Mouse (Mus musculus): ENCODE results near the gene Gm21188. TPM values are rescaled to one million over a fixed set of nuclear protein-coding genes. Genes with fewer than 3 reads are reported as not detected.
"Not testable (repeated sequence)": the region's sequence is repeated elsewhere in the genome, so short reads cannot be mapped to it uniquely, and the experiment has no call there.

Gm21188 gene
- polyA plus RNA-seq, 1 experiment from 2014 or later, result not detected

GRCm38 (mm10) chr13:120063439-120064089 lies 11.6 kb upstream of the Gm21188 start:
- H3K36me3 ChIP-seq (ENCODE audit: control insufficient read depth, insufficient read depth, low read length); H3K4me2 ChIP-seq (replicated peaks; ENCODE audit: low read depth, low read length); H3K4me1 ChIP-seq (ENCODE audit: control insufficient read depth, insufficient read depth, low read length); H3K9ac ChIP-seq (replicated peaks; ENCODE audit: low read depth, low read length); H3K9me3 ChIP-seq (ENCODE audit: control insufficient read depth, low read depth, low read length); H3K27ac ChIP-seq (ENCODE audit: low read length); H3K4me3 ChIP-seq (ENCODE audit: low read depth, low read length); H3K27me3 ChIP-seq (ENCODE audit: control insufficient read depth, insufficient read depth, low read length): not testable (repeated sequence)
- peak; percentile 63; the same call in 1 of the 2 replicates for ATAC-seq (ENCODE audit: insufficient number of reproducible peaks, insufficient read depth, low FRiP score, low read depth)
- no CpG with 5 or more reads among the region's 22 CpGs for WGBS

GRCm38 (mm10) chr13:120062903-120063302 lies 10.9 kb upstream of the Gm21188 start:
- not testable (repeated sequence) for H3K9me3 ChIP-seq (ENCODE audit: control insufficient read depth, low read depth, low read length); H3K4me3 ChIP-seq (ENCODE audit: low read depth, low read length); H3K27me3 ChIP-seq (ENCODE audit: control insufficient read depth, insufficient read depth, low read length); H3K9ac ChIP-seq (replicated peaks; ENCODE audit: low read depth, low read length); H3K27ac ChIP-seq (ENCODE audit: low read length); H3K4me2 ChIP-seq (replicated peaks; ENCODE audit: low read depth, low read length); H3K4me1 ChIP-seq (ENCODE audit: control insufficient read depth, insufficient read depth, low read length); ATAC-seq (ENCODE audit: insufficient number of reproducible peaks, insufficient read depth, low FRiP score, low read depth); H3K36me3 ChIP-seq (ENCODE audit: control insufficient read depth, insufficient read depth, low read length)
- no CpG with 5 or more reads among the region's 4 CpGs for WGBS

- not testable (repeated sequence) for ATAC-seq (ENCODE audit: insufficient number of reproducible peaks, insufficient read depth, low FRiP score, low read depth); H3K9me3 ChIP-seq (ENCODE audit: control insufficient read depth, low read depth, low read length); H3K4me3 ChIP-seq (ENCODE audit: low read depth, low read length); H3K9ac ChIP-seq (replicated peaks; ENCODE audit: low read depth, low read length); H3K27me3 ChIP-seq (ENCODE audit: control insufficient read depth, insufficient read depth, low read length); H3K4me2 ChIP-seq (replicated peaks; ENCODE audit: low read depth, low read length); H3K4me1 ChIP-seq (ENCODE audit: control insufficient read depth, insufficient read depth, low read length); H3K36me3 ChIP-seq (ENCODE audit: control insufficient read depth, insufficient read depth, low read length); H3K27ac ChIP-seq (ENCODE audit: low read length)
- WGBS, result no CpG with 5 or more reads among the region's 5 CpGs
These were observed 3.4 kb downstream of the Gm21188 start for GRCm38 (mm10) chr13:120048608-120049007.

GRCm38 (mm10) chr13:120048186-120048585 lies 3.8 kb downstream of the Gm21188 start:
- not testable (repeated sequence) for H3K9me3 ChIP-seq (ENCODE audit: control insufficient read depth, low read depth, low read length); H3K4me3 ChIP-seq (ENCODE audit: low read depth, low read length); H3K4me1 ChIP-seq (ENCODE audit: control insufficient read depth, insufficient read depth, low read length); H3K4me2 ChIP-seq (replicated peaks; ENCODE audit: low read depth, low read length); H3K9ac ChIP-seq (replicated peaks; ENCODE audit: low read depth, low read length); ATAC-seq (ENCODE audit: insufficient number of reproducible peaks, insufficient read depth, low FRiP score, low read depth); H3K27me3 ChIP-seq (ENCODE audit: control insufficient read depth, insufficient read depth, low read length); H3K36me3 ChIP-seq (ENCODE audit: control insufficient read depth, insufficient read depth, low read length); H3K27ac ChIP-seq (ENCODE audit: low read length)
- WGBS, result no CpG with 5 or more reads among the region's 2 CpGs

- not testable (repeated sequence) for ATAC-seq (ENCODE audit: insufficient number of reproducible peaks, insufficient read depth, low FRiP score, low read depth); H3K36me3 ChIP-seq (ENCODE audit: control insufficient read depth, insufficient read depth, low read length); H3K4me1 ChIP-seq (ENCODE audit: control insufficient read depth, insufficient read depth, low read length); H3K27ac ChIP-seq (ENCODE audit: low read length); H3K4me2 ChIP-seq (replicated peaks; ENCODE audit: low read depth, low read length); H3K27me3 ChIP-seq (ENCODE audit: control insufficient read depth, insufficient read depth, low read length); H3K9me3 ChIP-seq (ENCODE audit: control insufficient read depth, low read depth, low read length); H3K9ac ChIP-seq (replicated peaks; ENCODE audit: low read depth, low read length); H3K4me3 ChIP-seq (ENCODE audit: low read depth, low read length)
- 2% methylated on average over 13 of the region's 40 CpGs for WGBS
These were observed 5.4 kb downstream of the Gm21188 start for GRCm38 (mm10) chr13:120046422-120047209.

- not testable (repeated sequence) for H3K36me3 ChIP-seq (ENCODE audit: control insufficient read depth, insufficient read depth, low read length); H3K4me1 ChIP-seq (ENCODE audit: control insufficient read depth, insufficient read depth, low read length); H3K9ac ChIP-seq (replicated peaks; ENCODE audit: low read depth, low read length); H3K4me3 ChIP-seq (ENCODE audit: low read depth, low read length); H3K9me3 ChIP-seq (ENCODE audit: control insufficient read depth, low read depth, low read length); H3K4me2 ChIP-seq (replicated peaks; ENCODE audit: low read depth, low read length); ATAC-seq (ENCODE audit: insufficient number of reproducible peaks, insufficient read depth, low FRiP score, low read depth); H3K27me3 ChIP-seq (ENCODE audit: control insufficient read depth, insufficient read depth, low read length); H3K27ac ChIP-seq (ENCODE audit: low read length)
- WGBS, result no CpG with 5 or more reads among the region's 1 CpGs
These were observed 10.8 kb downstream of the Gm21188 start for GRCm38 (mm10) chr13:120041145-120041544.

- not testable (repeated sequence) for H3K9me3 ChIP-seq (ENCODE audit: control insufficient read depth, low read depth, low read length); H3K36me3 ChIP-seq (ENCODE audit: control insufficient read depth, insufficient read depth, low read length); H3K4me1 ChIP-seq (ENCODE audit: control insufficient read depth, insufficient read depth, low read length); H3K4me2 ChIP-seq (replicated peaks; ENCODE audit: low read depth, low read length); H3K9ac ChIP-seq (replicated peaks; ENCODE audit: low read depth, low read length); H3K4me3 ChIP-seq (ENCODE audit: low read depth, low read length); H3K27ac ChIP-seq (ENCODE audit: low read length); ATAC-seq (ENCODE audit: insufficient number of reproducible peaks, insufficient read depth, low FRiP score, low read depth); H3K27me3 ChIP-seq (ENCODE audit: control insufficient read depth, insufficient read depth, low read length)
- 9% methylated on average over 6 of the region's 6 CpGs for WGBS
These were observed 14.1 kb downstream of the Gm21188 start for GRCm38 (mm10) chr13:120037881-120038280.

- not testable (repeated sequence) for H3K9ac ChIP-seq (replicated peaks; ENCODE audit: low read depth, low read length); H3K27ac ChIP-seq (ENCODE audit: low read length); H3K9me3 ChIP-seq (ENCODE audit: control insufficient read depth, low read depth, low read length); H3K4me2 ChIP-seq (replicated peaks; ENCODE audit: low read depth, low read length); H3K4me3 ChIP-seq (ENCODE audit: low read depth, low read length); H3K36me3 ChIP-seq (ENCODE audit: control insufficient read depth, insufficient read depth, low read length); ATAC-seq (ENCODE audit: insufficient number of reproducible peaks, insufficient read depth, low FRiP score, low read depth); H3K4me1 ChIP-seq (ENCODE audit: control insufficient read depth, insufficient read depth, low read length); H3K27me3 ChIP-seq (ENCODE audit: control insufficient read depth, insufficient read depth, low read length)
- WGBS, result 2% methylated on average over 23 of the region's 25 CpGs
These were observed 15.3 kb downstream of the Gm21188 start for GRCm38 (mm10) chr13:120036577-120037115.
